ENCODE assay signal across 11 mouse cellular contexts in genomic region chr15:97174989-97175388, GRCm38 (mm10).
A peak's percentile ranks its signal among the peaks of the same experiment; 100 is the strongest.
DNase-seq lines count a peak whose midpoint lies in the region; ATAC-seq lines count a peak whose summit lies in the region.
"Had no signal": no experiment of that assay in that cellular context is flagged by ENCODE, and none has a peak within 500 bp of the region (broad histone marks: within the 10 kb centered on the region; RNA-seq: fewer than 3 reads in every experiment).

No protein-coding gene starts in this region.

- no peaks in the 10 kb centered on the region for H3K27me3 ChIP-seq in midbrain, embryonic 14.5 days (ENCODE audit: control insufficient read depth, insufficient read depth, low read length)

- no peak for ATAC-seq in erythroblast, adult 5-6 weeks (replicated peaks; ENCODE audit: low FRiP score, poor library complexity, severe bottlenecking)
- ATAC-seq in midbrain, embryonic 14.5 days (ENCODE audit: low FRiP score, low TSS enrichment) = no peak

- H3K4me2 ChIP-seq in midbrain, embryonic 14.5 days (ENCODE audit: low read length) = no peak overlapping the region

- intact Hi-C loops in gastrocnemius, postnatal 14 days (cut with DNase I; ENCODE audit: low total_unique reads) = no loop called here

- WGBS in midbrain, embryonic 14.5 days = 72% methylated on average over 5 of the region's 5 CpGs

- no peak overlapping the region for H3K9ac ChIP-seq in midbrain, embryonic 14.5 days (replicated peaks; ENCODE audit: low read length)

- no peak overlapping the region for H3K27ac ChIP-seq in midbrain, embryonic 14.5 days (replicated peaks; ENCODE audit: low read depth, low read length)
- H3K27ac ChIP-seq: midbrain, embryonic 10.5 days had no signal

- no peaks in the 10 kb centered on the region for H3K36me3 ChIP-seq in midbrain, embryonic 14.5 days (ENCODE audit: control insufficient read depth, insufficient read depth, low read length)
- H3K36me3 ChIP-seq: midbrain, embryonic 10.5 days had no signal

- peaks cover 15% of the 10 kb centered on the region; the same call in 1 of the 2 replicates for H3K4me1 ChIP-seq in midbrain, embryonic 14.5 days (ENCODE audit: control insufficient read depth, insufficient read depth, low read length)

- DNase-seq in gastrocnemius, postnatal 25 days = peak; percentile 59
- no peak for DNase-seq in gastrocnemius, postnatal 14 days
- DNase-seq in embryo, embryonic 11 days = peak; percentile 46
- peak; percentile 72 for DNase-seq in kidney, postnatal 14 days
- DNase-seq in lung, postnatal 4 days = peak; percentile 45 to 81
- DNase-seq in midbrain, embryonic 14.5 days = no peak
- no peak for DNase-seq in left cerebral cortex, adult 11 months (ENCODE audit: low spot score)
- DNase-seq: cerebellum, adult 9-10 months; thymus, adult 18-20 months had no signal

- no peak overlapping the region for H3K4me3 ChIP-seq in midbrain, embryonic 14.5 days (replicated peaks; ENCODE audit: low read depth, low read length)
- H3K4me3 ChIP-seq: midbrain, embryonic 10.5 days had no signal

- no peaks in the 10 kb centered on the region for H3K9me3 ChIP-seq in midbrain, embryonic 14.5 days (ENCODE audit: control insufficient read depth, low read length)
- H3K9me3 ChIP-seq: midbrain, embryonic 10.5 days had no signal

Comparison
In these comparisons a context has a peak if more than half of its experiments do, and no peak if none do; other contexts are left out.
1. DNase-seq: peak in gastrocnemius, postnatal 25 days (single experiment), embryo, embryonic 11 days (single experiment), kidney, postnatal 14 days (single experiment) and lung, postnatal 4 days (2 of 2); none in gastrocnemius, postnatal 14 days (single experiment), midbrain, embryonic 14.5 days (single experiment) and left cerebral cortex, adult 11 months (single experiment).